Mouse (Mus musculus) lung, postnatal 0 days (tissue): ENCODE measurements around the gene Arhgap24.

Source experiments
- CTCF ChIP-seq: IDR thresholded peaks from 2 replicates; pipeline ENCODE4 v1.5.1; 2016; ENCODE audit warnings: antibody characterized with exemption, mild to moderate bottlenecking
- EP300 ChIP-seq: IDR thresholded peaks from 2 replicates; pipeline ENCODE4 v1.6.1; 2016; ENCODE audit warnings: antibody characterized with exemption, mild to moderate bottlenecking, control low read depth

DNA sequence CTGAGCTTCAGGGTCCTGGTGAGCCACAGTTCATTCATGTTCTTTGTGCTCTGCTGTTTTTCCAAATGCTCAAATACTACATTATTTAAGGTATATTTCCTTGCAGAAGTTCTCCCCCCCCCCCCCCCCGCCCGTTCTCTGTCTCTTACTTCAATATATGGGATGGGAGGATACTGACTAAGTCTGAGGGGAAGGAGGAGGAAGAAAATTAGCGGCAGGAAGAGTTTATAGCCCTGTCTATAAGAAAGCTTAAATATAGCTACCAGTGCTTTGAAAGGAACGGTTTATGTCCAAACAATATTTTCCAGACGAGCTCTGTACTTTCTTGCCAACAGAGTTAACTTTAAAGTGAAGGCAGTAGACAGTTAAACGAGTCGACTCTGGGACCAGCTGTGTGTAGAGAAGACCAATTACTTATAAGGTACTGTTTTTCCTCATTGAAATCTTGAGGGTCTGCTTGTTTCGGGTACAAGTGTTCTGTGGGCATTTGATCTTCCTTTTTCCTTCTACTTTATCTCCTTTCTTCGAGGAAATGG, 243.7 kb downstream of the Arhgap24 start:
- TF ChIP-seq EP300 (no peak), CTCF (no peak)
